Mouse (Mus musculus) forebrain, embryonic 10.5 days (tissue): Measurements from ENCODE around the gene Luc7l3. TPM values are rescaled to one million over a fixed set of nuclear protein-coding genes. Genes with fewer than 3 reads are reported as not detected.
"Not testable (repeated sequence)": the region's sequence is repeated elsewhere in the genome, so short reads cannot be mapped to it uniquely, and the experiment has no call there.

Experiments used
- DNase-seq: peaks from one replicate; pipeline ENCODE4 v3.0.0-alpha.2; 2017; ENCODE audit warnings: low spot score; ENCODE audit errors: extremely low spot score
- H3K27ac ChIP-seq: fragments of 300-500 bp; sonication (generic); 2 replicates; pipeline ENCODE4 v1.5.1; 2016; ENCODE audit warnings: mild to moderate bottlenecking
- H3K27me3 ChIP-seq: fragments of 300-500 bp; sonication (generic); 2 replicates; pipeline ENCODE4 v1.6.1; 2016; ENCODE audit warnings: mild to moderate bottlenecking; ENCODE audit not compliant: poor library complexity, severe bottlenecking
- H3K36me3 ChIP-seq: fragments of 300-500 bp; sonication (generic); replicated peaks from 2 replicates; pipeline ENCODE4 v1.6.1; 2016; ENCODE audit warnings: mild to moderate bottlenecking, moderate library complexity
- H3K4me1 ChIP-seq: fragments of 300-500 bp; sonication (generic); 2 replicates; pipeline ENCODE4 v1.6.1; 2016
- H3K4me3 ChIP-seq: fragments of 300-500 bp; sonication (generic); 2 replicates; pipeline ENCODE4 v1.5.1; 2016; ENCODE audit warnings: mild to moderate bottlenecking, moderate library complexity
- H3K9me3 ChIP-seq: fragments of 300-500 bp; sonication (generic); 2 replicates; pipeline ENCODE4 v1.6.1; 2016; ENCODE audit warnings: mild to moderate bottlenecking, moderate library complexity
- WGBS: fragments of 180-500 bp; shearing (Covaris S2); methylation state at CpG from one replicate; pipeline ENCODE4 v1.1.7; 2016; 5-methylcytosine and 5-hydroxymethylcytosine counted together
- polyA plus RNA-seq: library from polyadenylated mRNA; unstranded; fragments of >200 nt; fragmentation: Nextera tagmentation; extraction: Ambion mirVana; gene quantifications from 2 replicates; pipeline ENCODE4 v1.2.1, GENCODE M21; 2016

Luc7l3 gene
- polyA plus RNA-seq, 1 experiment from 2014 or later: 113 TPM

GRCm38 (mm10) chr11:94281199-94282181 is 40.3 kb downstream of the Luc7l3 start, which contains the start of gene Gm21885:
TSS of gene Gm21885 (plus strand) at chr11:94281873.
- DNase-seq: no peak
- Histone ChIP-seq H3K27ac (no peak within 1 kb of the TSS), H3K4me1 (peaks cover 24% of the 10 kb centered on the region), H3K9me3 (no peaks in the 10 kb centered on the region), H3K27me3 (no peaks in the 10 kb centered on the region), H3K36me3 (peaks cover 40% of the 10 kb centered on the region), H3K4me3 (no peak within 1 kb of the TSS)
- 89% methylated on average over 11 of the region's 11 CpGs for WGBS

- Histone ChIP-seq H3K36me3 (0 out of 2 replicates have a peak, but pooled peaks cover 4% of the 10 kb centered on the region), H3K27ac (peak overlapping the region; percentile 73), H3K4me1 (peaks cover 37% of the 10 kb centered on the region), H3K27me3 (no peaks in the 10 kb centered on the region), H3K9me3 (no peaks in the 10 kb centered on the region), H3K4me3 (peak overlapping the region; percentile 40)
- DNase-seq: peak; percentile 91
- 8% methylated on average over 20 of the region's 20 CpGs for WGBS
These were observed 44.9 kb downstream of the Luc7l3 start for GRCm38 (mm10) chr11:94276869-94277337.

GRCm38 (mm10) chr11:94275686-94276085 is 46.1 kb downstream of the Luc7l3 start:
- Histone ChIP-seq H3K27me3 (no peaks in the 10 kb centered on the region), H3K4me1 (peaks cover 31% of the 10 kb centered on the region), H3K9me3 (no peaks in the 10 kb centered on the region), H3K27ac (no peak overlapping the region), H3K36me3 (no peaks in the 10 kb centered on the region), H3K4me3 (no peak overlapping the region)
- no peak for DNase-seq
- 92% methylated on average over 2 of the region's 2 CpGs for WGBS

GRCm38 (mm10) chr11:94275226-94275625 is 46.6 kb downstream of the Luc7l3 start:
- WGBS: 83% methylated on average over 7 of the region's 7 CpGs
- Histone ChIP-seq H3K27ac (no peak overlapping the region), H3K27me3 (no peaks in the 10 kb centered on the region), H3K4me3 (no peak overlapping the region), H3K9me3 (no peaks in the 10 kb centered on the region), H3K4me1 (peaks cover 27% of the 10 kb centered on the region), H3K36me3 (no peaks in the 10 kb centered on the region)
- no peak for DNase-seq

GRCm38 (mm10) chr11:94274206-94274867 is 47.5 kb downstream of the Luc7l3 start:
- Histone ChIP-seq H3K27ac (0 out of 2 replicates have a peak overlapping the region, but pooled peaks have one; percentile 58), H3K4me1 (peaks cover 25% of the 10 kb centered on the region), H3K9me3 (no peaks in the 10 kb centered on the region)

GRCm38 (mm10) chr11:94272960-94273927 is 48.5 kb downstream of the Luc7l3 start:
- no peak overlapping the region for H3K27ac ChIP-seq
- no peaks in the 10 kb centered on the region for H3K36me3 ChIP-seq
- WGBS: 91% methylated on average over 21 of the region's 21 CpGs
- peaks cover 25% of the 10 kb centered on the region for H3K4me1 ChIP-seq
- H3K9me3 ChIP-seq: no peaks in the 10 kb centered on the region
- no peaks in the 10 kb centered on the region for H3K27me3 ChIP-seq
- no peak for DNase-seq
- no peak overlapping the region for H3K4me3 ChIP-seq

More at GRCm38 (mm10) chr11:94274206-94274867, 47.5 kb downstream of the Luc7l3 start:
- DNase-seq: no peak
- H3K4me3 ChIP-seq: no peak overlapping the region
- no peaks in the 10 kb centered on the region for H3K27me3 ChIP-seq
- H3K36me3 ChIP-seq: no peaks in the 10 kb centered on the region
- 91% methylated on average over 10 of the region's 10 CpGs for WGBS

- 96% methylated on average over 2 of the region's 2 CpGs for WGBS
- Histone ChIP-seq H3K4me3 (no peak overlapping the region), H3K27me3 (no peaks in the 10 kb centered on the region)
These were observed 50.8 kb downstream of the Luc7l3 start for GRCm38 (mm10) chr11:94271015-94271414.

GRCm38 (mm10) chr11:94269906-94270305 is 51.9 kb downstream of the Luc7l3 start:
- Histone ChIP-seq H3K4me1 (peaks cover 15% of the 10 kb centered on the region), H3K9me3 (no peaks in the 10 kb centered on the region), H3K27ac (no peak overlapping the region), H3K27me3 (no peaks in the 10 kb centered on the region), H3K36me3 (no peaks in the 10 kb centered on the region), H3K4me3 (no peak overlapping the region)
- DNase-seq: no peak
- 95% methylated on average over 7 of the region's 7 CpGs for WGBS

More at GRCm38 (mm10) chr11:94271015-94271414, 50.8 kb downstream of the Luc7l3 start:
- no peak for DNase-seq
- no peaks in the 10 kb centered on the region for H3K9me3 ChIP-seq
- H3K36me3 ChIP-seq: no peaks in the 10 kb centered on the region
- H3K4me1 ChIP-seq: peaks cover 12% of the 10 kb centered on the region
- no peak overlapping the region for H3K27ac ChIP-seq

- peaks cover 21% of the 10 kb centered on the region for H3K4me1 ChIP-seq
- H3K27ac ChIP-seq: no peak overlapping the region
- DNase-seq: no peak
- H3K36me3 ChIP-seq: no peaks in the 10 kb centered on the region
- no peaks in the 10 kb centered on the region for H3K27me3 ChIP-seq
- H3K9me3 ChIP-seq: no peaks in the 10 kb centered on the region
- no peak overlapping the region for H3K4me3 ChIP-seq
These were observed 53.0 kb downstream of the Luc7l3 start for GRCm38 (mm10) chr11:94268761-94269160.

GRCm38 (mm10) chr11:94266155-94266554 is 55.6 kb downstream of the Luc7l3 start:
- H3K27ac ChIP-seq, H3K9me3 ChIP-seq, H3K4me3 ChIP-seq, H3K27me3 ChIP-seq, H3K36me3 ChIP-seq, DNase-seq: not testable (repeated sequence)
- peaks cover 21% of the 10 kb centered on the region for H3K4me1 ChIP-seq
- WGBS: 79% methylated on average over 3 of the region's 3 CpGs

GRCm38 (mm10) chr11:94265134-94265785 is 56.5 kb downstream of the Luc7l3 start:
- Histone ChIP-seq H3K36me3 (no peaks in the 10 kb centered on the region), H3K27ac (peak overlapping the region; percentile 73), H3K27me3 (no peaks in the 10 kb centered on the region), H3K9me3 (no peaks in the 10 kb centered on the region), H3K4me1 (peaks cover 23% of the 10 kb centered on the region), H3K4me3 (peak overlapping the region; percentile 52)
- 2% methylated on average over 18 of the region's 18 CpGs for WGBS
- DNase-seq: peak; percentile 58
